In genomic region chr2:166487688-166488087, GRCm38 (mm10) we compare ENCODE assay signal across 10 mouse cellular contexts.
A peak's percentile ranks its signal among the peaks of the same experiment; 100 is the strongest.
DNase-seq lines count a peak whose midpoint lies in the region; ATAC-seq lines count a peak whose summit lies in the region.
"Had no signal": no experiment of that assay in that cellular context is flagged by ENCODE, and none has a peak within 500 bp of the region (broad histone marks: within the 10 kb centered on the region; RNA-seq: fewer than 3 reads in every experiment).

No protein-coding gene starts in this region.

- no peak for DNase-seq in heart, embryonic 10.5 days (ENCODE audit: low spot score)
- DNase-seq in heart, postnatal 36 days, result no peak
- DNase-seq in midbrain, embryonic 10.5 days (ENCODE audit: low spot score), result no peak
- peak; percentile 53 for DNase-seq in adrenal gland, postnatal 25 days
- DNase-seq in induced T-regulatory cell, adult 2 months (ENCODE audit: low read depth), result peak; percentile 57
- no peak for DNase-seq in gastrocnemius, postnatal 14 days
- DNase-seq in layer of hippocampus, postnatal 10 days (ENCODE audit: low spot score in 2 of 2), result no peak
- DNase-seq: thymus, postnatal 14 days had no signal

- peaks cover 3% of the 10 kb centered on the region; the same call in 1 of the 2 replicates for H3K27me3 ChIP-seq in heart, embryonic 10.5 days (ENCODE audit: insufficient read depth, poor library complexity, severe bottlenecking)
- no peaks in the 10 kb centered on the region for H3K27me3 ChIP-seq in midbrain, embryonic 10.5 days (ENCODE audit: low read depth, poor library complexity, severe bottlenecking)
- no peaks in the 10 kb centered on the region for H3K27me3 ChIP-seq in midbrain, embryonic 15.5 days (replicated peaks)

- no peak overlapping the region for H3K4me2 ChIP-seq in midbrain, embryonic 15.5 days

- peaks cover 75% of the 10 kb centered on the region for H3K4me1 ChIP-seq in heart, embryonic 10.5 days
- H3K4me1 ChIP-seq in midbrain, embryonic 10.5 days, result peaks cover 72% of the 10 kb centered on the region
- peaks cover 42% of the 10 kb centered on the region for H3K4me1 ChIP-seq in midbrain, embryonic 15.5 days

- H3K9ac ChIP-seq in midbrain, embryonic 15.5 days, result no peak overlapping the region
- H3K9ac ChIP-seq: liver, embryonic 14.5 days had no signal

- H3K27ac ChIP-seq in heart, embryonic 10.5 days, result peak overlapping the region; percentile 69
- peak overlapping the region; percentile 87 for H3K27ac ChIP-seq in midbrain, embryonic 10.5 days (replicated peaks)
- no peak overlapping the region for H3K27ac ChIP-seq in midbrain, embryonic 15.5 days
- H3K27ac ChIP-seq: liver, embryonic 14.5 days had no signal

- intact Hi-C loops in heart, postnatal 36 days (cut with DNase I), result no loop called here
- intact Hi-C loops in gastrocnemius, postnatal 14 days (cut with DNase I; ENCODE audit: low total_unique reads), result no loop called here

- H3K9me3 ChIP-seq in heart, embryonic 10.5 days, result no peaks in the 10 kb centered on the region
- no peaks in the 10 kb centered on the region for H3K9me3 ChIP-seq in midbrain, embryonic 10.5 days (replicated peaks)
- H3K9me3 ChIP-seq in midbrain, embryonic 15.5 days, result no peaks in the 10 kb centered on the region

- H3K36me3 ChIP-seq in heart, embryonic 10.5 days, result no peaks in the 10 kb centered on the region
- H3K36me3 ChIP-seq in midbrain, embryonic 10.5 days, result no peaks in the 10 kb centered on the region
- H3K36me3 ChIP-seq in midbrain, embryonic 15.5 days (replicated peaks), result no peaks in the 10 kb centered on the region

- no peak for ATAC-seq in midbrain, embryonic 15.5 days (replicated peaks)

- WGBS in heart, embryonic 10.5 days, result 86% methylated on average over 15 of the region's 15 CpGs
- WGBS in midbrain, embryonic 10.5 days, result 94% methylated on average over 15 of the region's 15 CpGs
- WGBS in midbrain, embryonic 15.5 days, result 81% methylated on average over 15 of the region's 15 CpGs

- H3K4me3 ChIP-seq in heart, embryonic 10.5 days, result no peak overlapping the region
- no peak overlapping the region for H3K4me3 ChIP-seq in midbrain, embryonic 10.5 days
- no peak overlapping the region for H3K4me3 ChIP-seq in midbrain, embryonic 15.5 days

Comparison
In these comparisons a context has a peak if more than half of its experiments do, and no peak if none do; other contexts are left out.
1. DNase-seq: peak in adrenal gland, postnatal 25 days (single experiment) and induced T-regulatory cell, adult 2 months (single experiment); none in heart, embryonic 10.5 days (single experiment), heart, postnatal 36 days (0 of 2), midbrain, embryonic 10.5 days (single experiment), gastrocnemius, postnatal 14 days (single experiment) and layer of hippocampus, postnatal 10 days (0 of 2).